Mouse (Mus musculus) ES-Bruce4 (cell line): ENCODE results near the gene Abhd4. TPM values are rescaled to one million over a fixed set of nuclear protein-coding genes. Genes with fewer than 3 reads are reported as not detected.

Experiments used
- H3K27ac ChIP-seq: 2 replicates; pipeline ENCODE4 v1.5.1; 2012; ENCODE audit warnings: low read length, inconsistent platforms; ENCODE audit not compliant: insufficient read depth
- H3K27me3 ChIP-seq: 2 replicates; pipeline ENCODE4 v1.6.1; 2012; ENCODE audit warnings: mild to moderate bottlenecking, low read length, inconsistent platforms; ENCODE audit not compliant: control insufficient read depth, poor library complexity, insufficient read depth, severe bottlenecking
- H3K36me3 ChIP-seq: 2 replicates; pipeline ENCODE4 v1.6.1; 2012; ENCODE audit warnings: inconsistent platforms, mild to moderate bottlenecking, low read length, moderate library complexity; ENCODE audit not compliant: control insufficient read depth, poor library complexity, insufficient read depth, severe bottlenecking
- H3K4me1 ChIP-seq: one replicate; pipeline ENCODE4 v1.8.1; 2011; ENCODE audit warnings: low read length; ENCODE audit not compliant: control insufficient read depth, insufficient read depth
- H3K4me3 ChIP-seq: 2 replicates; pipeline ENCODE4 v1.5.1; 2011; ENCODE audit warnings: low read depth, mild to moderate bottlenecking, low read length
- H3K9ac ChIP-seq: 2 replicates; pipeline ENCODE4 v1.6.1; 2012; ENCODE audit warnings: low read depth, mild to moderate bottlenecking, inconsistent platforms; ENCODE audit not compliant: poor library complexity, severe bottlenecking
- H3K9me3 ChIP-seq: replicated peaks from 2 replicates; pipeline ENCODE4 v1.6.1; 2012; ENCODE audit warnings: mild to moderate bottlenecking, low read length, inconsistent platforms; ENCODE audit not compliant: control insufficient read depth, poor library complexity, insufficient read depth, severe bottlenecking
- CTCF ChIP-seq: IDR thresholded peaks from one replicate; pipeline ENCODE4 v1.8.1; 2011; ENCODE audit warnings: low read depth, low read length
- EP300 ChIP-seq: IDR thresholded peaks from 2 replicates; pipeline ENCODE4 v1.6.1; 2011; ENCODE audit warnings: low read depth, low read length; ENCODE audit not compliant: insufficient read depth
- POLR2A ChIP-seq: IDR thresholded peaks from one replicate; pipeline ENCODE4 v1.8.1; 2011; ENCODE audit warnings: low read length; ENCODE audit not compliant: insufficient read depth
- polyA plus RNA-seq: library from polyadenylated mRNA; stranded (reverse); fragments of >200 nt; gene quantifications from 2 replicates; pipeline ENCODE4 v1.2.4, GENCODE M21; 2011; ENCODE audit warnings: low read depth; ENCODE audit not compliant: missing spikeins, insufficient read depth, insufficient read length

Gene Abhd4
- polyA plus RNA-seq, 1 experiment: 102 TPM

DNA sequence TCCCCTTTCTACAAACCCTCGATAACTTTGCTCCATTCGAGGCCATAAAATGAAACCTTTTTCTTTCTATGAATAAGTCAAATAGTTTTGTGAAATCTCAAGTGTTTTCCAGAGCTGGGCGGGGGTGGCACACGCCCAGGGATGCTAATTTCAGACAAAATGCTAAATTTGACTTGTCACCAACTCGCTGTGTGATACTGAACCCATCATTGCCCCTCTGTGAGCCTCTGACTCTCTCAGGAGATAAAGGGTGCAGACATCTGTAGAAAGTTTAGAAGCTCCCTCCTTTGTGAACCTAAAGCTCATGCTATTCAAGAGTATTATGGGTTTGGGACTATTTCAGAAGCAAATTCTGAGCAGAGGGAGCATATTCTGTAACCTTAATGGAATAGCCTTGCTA lies 46.1 kb upstream of the Abhd4 start:
- no peak overlapping the region for H3K9ac ChIP-seq
- H3K27ac ChIP-seq: no peak overlapping the region
- no peaks in the 10 kb centered on the region for H3K4me1 ChIP-seq
- H3K36me3 ChIP-seq: no peaks in the 10 kb centered on the region
- no peaks in the 10 kb centered on the region for H3K9me3 ChIP-seq
- no peaks in the 10 kb centered on the region for H3K27me3 ChIP-seq
- H3K4me3 ChIP-seq: no peak overlapping the region
- no peak for TF ChIP-seq POLR2A
- no peak for TF ChIP-seq CTCF
- no peak for TF ChIP-seq EP300

DNA sequence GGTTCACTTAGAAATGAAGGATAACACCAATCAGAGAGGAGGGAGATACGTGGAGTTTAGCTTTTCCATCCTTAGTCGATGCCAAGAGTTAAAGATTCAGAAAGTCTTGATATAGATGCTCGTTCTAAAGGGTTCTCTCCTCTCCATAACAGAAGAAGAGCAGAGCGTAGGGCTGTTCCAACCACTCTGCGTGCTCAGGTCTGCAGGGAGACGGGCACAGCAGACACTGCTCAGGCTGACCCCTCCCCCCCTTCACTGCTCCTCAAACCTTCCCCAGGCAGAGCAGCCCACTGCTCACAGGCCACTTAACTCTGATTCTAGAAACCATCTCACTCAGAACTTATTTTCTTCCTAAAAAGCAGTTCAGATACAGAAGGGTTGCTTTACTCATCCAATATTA lies 45.2 kb upstream of the Abhd4 start:
- no peak overlapping the region for H3K27ac ChIP-seq
- no peak overlapping the region for H3K9ac ChIP-seq
- H3K4me1 ChIP-seq: no peaks in the 10 kb centered on the region
- no peaks in the 10 kb centered on the region for H3K27me3 ChIP-seq
- TF ChIP-seq CTCF (no peak), EP300 (no peak), POLR2A (no peak)
- H3K36me3 ChIP-seq: no peaks in the 10 kb centered on the region
- no peak overlapping the region for H3K4me3 ChIP-seq
- H3K9me3 ChIP-seq: no peaks in the 10 kb centered on the region

DNA sequence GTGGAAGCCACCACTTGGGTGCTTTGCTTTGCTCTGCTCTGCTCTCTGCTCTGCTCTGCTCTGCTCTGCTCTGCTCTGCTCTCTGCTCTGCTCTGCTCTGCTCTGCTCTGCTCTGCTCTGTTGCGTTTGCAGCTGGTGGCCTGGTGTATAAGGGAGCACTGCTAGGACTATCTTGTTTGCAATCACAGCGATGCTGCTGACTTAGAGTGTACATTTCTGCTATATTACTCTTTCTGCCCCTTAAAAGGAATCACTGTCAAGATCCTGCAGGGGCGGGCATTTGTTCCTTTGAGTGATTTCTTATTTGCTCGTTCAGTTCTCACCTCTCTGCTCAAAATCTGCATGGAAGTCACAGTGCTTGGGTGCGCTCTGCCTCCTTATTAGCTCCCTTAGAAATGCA lies 44.1 kb upstream of the Abhd4 start:
- Histone ChIP-seq H3K27ac (no peak overlapping the region), H3K9ac (no peak overlapping the region), H3K27me3 (no peaks in the 10 kb centered on the region), H3K4me3 (no peak overlapping the region), H3K36me3 (no peaks in the 10 kb centered on the region), H3K9me3 (no peaks in the 10 kb centered on the region), H3K4me1 (no peaks in the 10 kb centered on the region)
- no peak for TF ChIP-seq CTCF
- no peak for TF ChIP-seq POLR2A
- no peak for TF ChIP-seq EP300

DNA sequence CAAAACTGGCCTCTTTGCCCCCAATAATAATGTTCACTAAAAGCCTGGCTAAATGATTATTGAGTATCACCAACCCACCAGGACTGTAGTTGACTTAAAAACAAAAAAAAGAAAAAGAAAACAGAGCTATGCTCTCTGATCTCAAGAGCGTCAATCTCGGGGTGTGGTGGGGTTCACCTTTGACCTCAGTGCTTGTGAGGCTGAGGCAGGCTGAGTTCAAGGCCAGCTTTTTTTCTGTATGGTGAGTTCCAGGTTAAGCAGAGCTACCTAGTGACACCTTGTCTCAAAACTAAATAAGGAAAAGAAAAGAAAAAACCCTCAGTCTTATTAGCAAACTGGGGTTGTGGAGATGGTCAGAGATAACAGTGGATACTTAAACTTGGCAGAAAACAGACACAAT lies 43.6 kb upstream of the Abhd4 start:
- Histone ChIP-seq H3K4me3 (no peak overlapping the region), H3K9me3 (no peaks in the 10 kb centered on the region), H3K4me1 (no peaks in the 10 kb centered on the region), H3K9ac (no peak overlapping the region), H3K36me3 (no peaks in the 10 kb centered on the region), H3K27me3 (no peaks in the 10 kb centered on the region), H3K27ac (no peak overlapping the region)
- TF ChIP-seq EP300 (no peak), CTCF (no peak), POLR2A (no peak)

DNA sequence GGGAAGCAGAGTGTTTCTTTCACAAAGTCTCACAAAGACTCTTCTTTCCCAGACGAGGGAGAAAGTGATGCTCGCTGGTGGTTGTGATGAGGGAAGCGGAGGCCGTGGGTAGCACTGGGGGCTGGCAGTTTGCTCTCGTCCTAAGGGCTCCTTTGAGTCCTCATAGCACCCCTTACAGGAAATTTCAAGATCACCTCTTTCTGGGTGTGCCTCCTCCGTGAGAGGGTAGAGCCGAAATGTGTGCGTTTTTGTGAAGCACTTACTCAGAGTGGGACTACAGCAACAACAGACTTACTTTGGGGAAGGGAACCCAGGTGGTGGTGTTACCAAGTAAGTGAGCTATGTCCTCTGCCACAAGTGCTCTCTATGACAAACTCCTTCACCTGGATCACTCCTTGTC lies 42.8 kb upstream of the Abhd4 start:
- Histone ChIP-seq H3K9me3 (no peaks in the 10 kb centered on the region), H3K9ac (no peak overlapping the region), H3K4me3 (no peak overlapping the region), H3K27ac (no peak overlapping the region), H3K27me3 (no peaks in the 10 kb centered on the region), H3K36me3 (no peaks in the 10 kb centered on the region), H3K4me1 (no peaks in the 10 kb centered on the region)
- TF ChIP-seq EP300: no peak
- no peak for TF ChIP-seq POLR2A
- TF ChIP-seq CTCF: no peak

DNA sequence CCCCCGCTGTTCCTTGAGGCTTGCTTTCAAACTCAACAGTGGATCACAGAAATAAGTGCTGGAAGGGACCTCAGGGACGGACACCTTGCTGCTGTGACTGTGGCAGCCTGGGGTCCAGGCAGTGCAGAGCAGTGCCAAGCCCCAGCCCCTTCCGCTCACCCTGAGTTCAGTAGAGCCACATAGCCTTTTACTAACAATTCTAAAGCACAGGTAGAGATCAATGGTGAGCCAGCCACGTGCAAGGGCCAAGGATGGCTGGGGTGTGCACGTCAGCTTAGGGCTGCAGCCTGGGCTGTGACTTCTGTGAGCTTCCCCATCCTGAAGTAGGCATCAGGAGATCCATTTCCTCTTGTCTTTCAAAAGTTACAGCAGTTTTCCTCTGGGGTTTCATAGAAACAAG lies 42.2 kb upstream of the Abhd4 start:
- no peak overlapping the region for H3K9ac ChIP-seq
- no peak for TF ChIP-seq EP300
- no peak for TF ChIP-seq CTCF
- no peaks in the 10 kb centered on the region for H3K27me3 ChIP-seq
- H3K27ac ChIP-seq: no peak overlapping the region
- no peaks in the 10 kb centered on the region for H3K4me1 ChIP-seq
- no peaks in the 10 kb centered on the region for H3K9me3 ChIP-seq
- no peak overlapping the region for H3K4me3 ChIP-seq
- H3K36me3 ChIP-seq: no peaks in the 10 kb centered on the region

DNA sequence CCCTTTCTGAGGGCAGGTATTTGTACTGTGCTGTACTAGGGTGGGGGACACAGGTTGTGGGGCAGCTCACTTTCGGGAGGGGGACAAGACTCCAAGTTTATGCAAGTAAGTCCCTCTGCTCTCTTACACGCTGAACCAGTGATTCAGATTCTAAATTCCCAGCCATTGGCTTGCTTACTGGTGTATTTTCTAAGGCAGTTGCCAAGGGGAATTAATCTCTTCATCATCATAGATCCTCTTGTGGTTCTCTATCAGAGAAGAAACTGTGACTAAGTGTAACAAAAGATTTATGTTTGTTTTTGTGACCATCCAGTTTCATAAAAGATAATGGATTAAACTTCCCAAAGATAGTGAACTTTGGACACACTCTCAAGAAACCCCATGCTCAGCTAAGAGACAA lies 40.3 kb upstream of the Abhd4 start:
- Histone ChIP-seq H3K4me1 (no peaks in the 10 kb centered on the region), H3K36me3 (no peaks in the 10 kb centered on the region), H3K4me3 (no peak overlapping the region), H3K27me3 (no peaks in the 10 kb centered on the region), H3K27ac (no peak overlapping the region), H3K9me3 (no peaks in the 10 kb centered on the region), H3K9ac (no peak overlapping the region)
- TF ChIP-seq POLR2A: no peak
- no peak for TF ChIP-seq EP300
- no peak for TF ChIP-seq CTCF
